Mouse (Mus musculus) embryonic facial prominence, embryonic 14.5 days (tissue): ENCODE data around the gene Ndufs2. TPM values are rescaled to one million over a fixed set of nuclear protein-coding genes. Genes with fewer than 3 reads are reported as not detected.

Experiments used
- ATAC-seq: fragments of 200-750 bp; cut with Nextera tagmentation; 2 replicates; pipeline ENCODE4 v1.8.0; 2017; ENCODE audit warnings: low read depth, moderate number of reproducible peaks, moderate TSS enrichment
- DNase-seq: peaks from one replicate; pipeline ENCODE4 v3.0.0-alpha.2; 2015; ENCODE audit warnings: low spot score
- H3K27ac ChIP-seq: fragments of 300-500 bp; sonication (generic); replicated peaks from 2 replicates; pipeline ENCODE4 v1.5.1; 2014; ENCODE audit warnings: low read depth, mild to moderate bottlenecking, low read length, moderate library complexity
- H3K27me3 ChIP-seq: fragments of 300-500 bp; sonication (generic); replicated peaks from 2 replicates; pipeline ENCODE4 v1.6.1; 2014; ENCODE audit warnings: low read length; ENCODE audit not compliant: control insufficient read depth, insufficient read depth
- H3K36me3 ChIP-seq: fragments of 300-500 bp; sonication (generic); 2 replicates; pipeline ENCODE4 v1.6.1; 2014; ENCODE audit warnings: low read length, mixed read lengths; ENCODE audit not compliant: control insufficient read depth, insufficient read depth
- H3K4me1 ChIP-seq: fragments of 300-500 bp; sonication (generic); 2 replicates; pipeline ENCODE4 v1.6.1; 2014; ENCODE audit warnings: antibody characterized with exemption, low read length; ENCODE audit not compliant: control insufficient read depth, insufficient read depth
- H3K4me2 ChIP-seq: fragments of 300-500 bp; sonication (generic); 2 replicates; pipeline ENCODE4 v1.6.1; 2014; ENCODE audit warnings: low read depth, mild to moderate bottlenecking, low read length, moderate library complexity, mixed read lengths
- H3K4me3 ChIP-seq: fragments of 300-500 bp; sonication (generic); 2 replicates; pipeline ENCODE4 v1.5.1; 2014; ENCODE audit warnings: low read depth, mild to moderate bottlenecking, low read length
- H3K9ac ChIP-seq: fragments of 300-500 bp; sonication (generic); 2 replicates; pipeline ENCODE4 v1.6.1; 2014; ENCODE audit warnings: low read depth, mild to moderate bottlenecking, low read length, moderate library complexity, mixed read lengths
- H3K9me3 ChIP-seq: fragments of 300-500 bp; sonication (generic); 2 replicates; pipeline ENCODE4 v1.6.1; 2016; ENCODE audit warnings: low read length; ENCODE audit not compliant: control insufficient read depth
- WGBS: fragments of 180-500 bp; shearing (Covaris S2); extraction: QIAGEN DNeasy Blood & Tissue Kit; methylation state at CpG from one replicate; pipeline ENCODE4 v1.1.7; 2014; 5-methylcytosine and 5-hydroxymethylcytosine counted together
- polyA plus RNA-seq: library from polyadenylated mRNA; unstranded; fragments of >200 nt; fragmentation: Nextera tagmentation; extraction: Ambion mirVana; gene quantifications from 2 replicates; pipeline ENCODE4 v1.2.1, GENCODE M21; 2014

Ndufs2 gene
- 233 and 246 TPM in 2 replicates for polyA plus RNA-seq

DNA sequence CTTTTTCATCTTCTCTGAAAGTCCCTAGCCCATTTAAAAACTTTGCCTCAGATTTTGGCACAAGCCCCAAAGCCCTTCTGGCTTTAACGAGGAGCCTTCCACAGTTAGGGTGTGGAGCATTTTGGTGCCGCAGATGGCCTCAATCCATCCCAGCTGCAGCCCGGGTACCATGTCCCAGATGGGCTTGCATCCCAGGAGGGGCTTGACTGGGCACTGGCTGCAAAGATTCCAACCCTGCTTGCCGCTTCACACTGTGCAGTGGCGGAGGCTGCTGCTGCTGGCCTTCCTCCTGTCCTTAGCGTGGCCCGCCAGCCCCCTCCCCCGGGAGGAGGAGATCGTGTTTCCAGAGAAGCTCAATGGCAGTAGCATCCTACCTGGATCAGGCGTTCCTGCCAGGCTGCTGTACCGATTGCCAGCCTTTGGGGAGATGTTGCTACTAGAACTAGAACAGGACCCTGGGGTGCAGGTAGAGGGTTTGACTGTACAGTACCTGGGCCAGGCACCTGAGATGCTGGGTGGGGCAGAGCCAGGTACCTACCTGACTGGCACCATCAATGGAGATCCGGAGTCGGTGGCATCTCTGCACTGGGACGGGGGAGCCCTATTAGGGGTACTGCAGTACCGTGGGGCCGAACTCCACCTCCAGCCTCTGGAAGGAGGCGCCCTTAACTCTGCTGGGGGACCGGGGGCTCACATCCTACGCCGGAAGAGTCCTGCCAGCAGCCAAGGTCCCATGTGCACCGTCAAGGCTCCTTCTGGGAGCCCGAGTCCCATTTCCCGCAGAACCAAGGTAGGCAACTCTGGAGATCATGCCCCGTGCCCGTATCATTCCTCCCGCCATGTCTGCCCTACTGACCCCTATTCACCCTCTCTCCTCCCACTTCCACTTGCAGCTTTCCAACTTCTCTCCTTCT lies at the start of gene Ndufs2:
Gene Ndufs2 (minus strand): TSS at position 709 of the 914 bp plus-strand sequence.
- Histone ChIP-seq H3K9me3 (no peaks in the 10 kb centered on the region), H3K4me3 (peak within 1 kb of the TSS; percentile 46), H3K9ac (peak within 1 kb of the TSS; percentile 63), H3K27ac (peak within 1 kb of the TSS; percentile 93), H3K36me3 (peaks cover 26% of the 10 kb centered on the region), H3K4me1 (peaks cover 47% of the 10 kb centered on the region), H3K27me3 (no peaks in the 10 kb centered on the region), H3K4me2 (peak within 1 kb of the TSS; percentile 80)
- 9% methylated on average over 26 of the region's 26 CpGs for WGBS
- 0 out of 2 replicates have a peak, but pooled peaks have one; percentile 10 for ATAC-seq
- DNase-seq = peak; percentile 75

DNA sequence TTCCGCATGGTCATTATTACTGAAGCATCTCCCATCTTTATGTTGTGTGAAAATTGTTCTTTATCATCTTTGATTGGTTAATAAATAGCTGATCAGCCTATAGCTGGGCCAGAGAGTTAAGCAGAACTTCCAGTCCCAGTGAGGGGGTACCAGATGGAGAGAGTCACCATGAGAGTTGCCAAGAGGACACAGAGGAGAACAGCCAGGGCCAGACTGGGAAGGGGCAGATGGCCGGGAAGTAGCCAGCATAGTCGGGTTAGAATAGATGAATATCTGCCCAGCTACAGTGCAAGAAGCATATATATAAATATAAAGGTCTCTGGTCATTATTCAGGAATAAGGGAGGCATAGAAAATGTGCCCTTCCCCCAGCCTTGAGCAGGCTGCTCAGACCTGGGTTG lies 47.0 kb upstream of the Ndufs2 start:
- Histone ChIP-seq H3K9ac (no peak overlapping the region), H3K4me2 (no peak overlapping the region)
- 64% methylated on average over 3 of the region's 3 CpGs for WGBS

DNA sequence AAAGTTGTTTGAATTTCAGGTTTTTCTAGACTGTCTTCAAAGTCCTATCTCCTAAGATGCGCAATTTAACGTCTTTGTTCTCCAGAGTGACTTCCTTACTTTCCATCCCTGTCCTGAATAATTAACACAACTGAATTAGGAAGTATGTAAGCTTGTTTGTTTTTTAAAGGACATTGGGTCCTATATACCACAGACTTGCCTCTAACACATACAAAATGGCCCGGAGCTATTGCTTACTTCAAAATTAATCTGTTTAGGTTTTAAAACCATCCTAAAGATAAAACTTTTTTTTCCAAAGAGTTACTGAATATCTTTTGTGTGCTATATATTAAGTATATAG lies 43.8 kb upstream of the Ndufs2 start:
- DNase-seq (no peak), ATAC-seq (no peak)
- peaks cover under 1% of the 10 kb centered on the region; the same call in 1 of the 2 replicates for H3K36me3 ChIP-seq
- peak overlapping the region; percentile 85 for H3K9ac ChIP-seq
- peaks cover 16% of the 10 kb centered on the region for H3K27me3 ChIP-seq
- H3K27ac ChIP-seq = peak overlapping the region; percentile 95
- H3K9me3 ChIP-seq = no peaks in the 10 kb centered on the region
- peak overlapping the region; percentile 53 for H3K4me2 ChIP-seq
- peaks cover 8% of the 10 kb centered on the region; the same call in 1 of the 2 replicates for H3K4me1 ChIP-seq
- 17% methylated on average over 3 of the region's 3 CpGs for WGBS
- H3K4me3 ChIP-seq = peak overlapping the region; percentile 72

More for the DNA sequence above, 47.0 kb upstream of the Ndufs2 start:
- Histone ChIP-seq H3K4me3 (no peak overlapping the region), H3K9me3 (no peaks in the 10 kb centered on the region), H3K27ac (no peak overlapping the region), H3K27me3 (peaks cover 16% of the 10 kb centered on the region), H3K4me1 (peaks cover 6% of the 10 kb centered on the region; the same call in 1 of the 2 replicates), H3K36me3 (no peaks in the 10 kb centered on the region)
- ATAC-seq (no peak), DNase-seq (no peak)

DNA sequence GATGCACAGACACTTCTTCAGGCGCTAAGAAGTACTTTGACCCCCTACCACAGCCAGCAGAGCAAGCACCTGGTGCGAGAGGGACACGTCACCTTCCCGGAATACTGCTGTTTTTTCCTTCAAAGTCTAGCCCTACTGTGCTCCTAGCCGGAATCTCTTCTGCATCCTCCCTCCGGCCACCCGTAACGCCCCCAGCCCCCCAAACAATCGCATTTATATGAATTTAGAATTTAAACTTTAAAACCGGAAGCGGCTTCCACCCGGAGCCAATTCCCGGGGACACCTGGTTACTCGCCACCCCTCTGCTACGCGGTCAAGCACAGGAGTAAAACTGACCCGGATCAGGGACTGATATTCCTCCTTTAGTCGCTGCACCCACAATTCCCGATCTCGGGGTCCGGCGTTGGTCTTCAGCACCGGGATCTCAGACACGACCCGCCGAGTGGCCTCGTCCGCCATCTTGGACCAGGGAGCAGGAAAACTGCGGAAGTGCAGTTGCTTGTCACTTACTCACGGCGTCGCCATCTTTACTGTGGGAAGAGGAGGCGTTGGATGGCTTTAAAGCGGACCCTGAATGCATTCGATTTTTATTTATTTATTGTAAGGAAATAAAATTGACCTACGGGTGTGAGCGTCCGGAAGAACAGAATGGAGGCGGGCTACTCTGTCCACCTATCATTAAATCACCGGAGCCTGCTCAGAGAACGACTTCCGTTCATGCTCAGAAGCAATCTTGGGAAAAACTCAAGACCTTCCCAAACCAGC lies 43.3 kb upstream of the Ndufs2 start, which contains the start of gene Ufc1:
Gene Ufc1 (minus strand): TSS at position 727 of the 765 bp plus-strand sequence.
- Histone ChIP-seq H3K4me3 (peak within 1 kb of the TSS; percentile 72), H3K4me1 (peaks cover 8% of the 10 kb centered on the region; the same call in 1 of the 2 replicates), H3K27ac (peak within 1 kb of the TSS; percentile 95), H3K36me3 (peaks cover 7% of the 10 kb centered on the region; the same call in 1 of the 2 replicates), H3K9me3 (no peaks in the 10 kb centered on the region), H3K9ac (peak within 1 kb of the TSS; percentile 85), H3K4me2 (peak within 1 kb of the TSS; percentile 73), H3K27me3 (peaks cover 16% of the 10 kb centered on the region)
- 0% methylated on average over 42 of the region's 42 CpGs for WGBS
- DNase-seq (peak; percentile 95), ATAC-seq (peak; percentile 83)

DNA sequence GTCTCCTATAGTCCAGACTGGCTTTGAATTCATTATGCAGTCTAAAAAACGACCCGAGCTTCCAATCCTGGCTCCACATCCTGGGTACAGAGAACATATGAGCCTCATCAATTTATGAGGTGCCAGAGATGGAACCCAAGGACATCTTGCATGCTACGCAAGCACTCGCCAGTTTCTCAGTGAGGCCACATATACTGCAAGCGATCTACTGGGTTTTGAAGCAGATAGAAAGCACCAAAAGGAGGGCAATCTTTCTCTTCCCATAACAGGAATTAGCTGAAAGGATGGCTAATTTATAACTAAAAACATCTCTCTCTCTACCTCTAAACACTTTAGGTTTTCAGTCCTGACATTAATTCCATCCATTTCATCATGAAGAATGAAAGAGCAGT lies 42.7 kb upstream of the Ndufs2 start:
- ATAC-seq (no peak), DNase-seq (no peak)
- Histone ChIP-seq H3K27ac (peak overlapping the region; percentile 95), H3K9me3 (no peaks in the 10 kb centered on the region), H3K9ac (peak overlapping the region; percentile 85), H3K4me2 (peak overlapping the region; percentile 73), H3K4me3 (peak overlapping the region; percentile 72), H3K36me3 (peaks cover 12% of the 10 kb centered on the region), H3K4me1 (peaks cover 8% of the 10 kb centered on the region; the same call in 1 of the 2 replicates), H3K27me3 (peaks cover 15% of the 10 kb centered on the region)
- WGBS = 36% methylated on average over 5 of the region's 5 CpGs

DNA sequence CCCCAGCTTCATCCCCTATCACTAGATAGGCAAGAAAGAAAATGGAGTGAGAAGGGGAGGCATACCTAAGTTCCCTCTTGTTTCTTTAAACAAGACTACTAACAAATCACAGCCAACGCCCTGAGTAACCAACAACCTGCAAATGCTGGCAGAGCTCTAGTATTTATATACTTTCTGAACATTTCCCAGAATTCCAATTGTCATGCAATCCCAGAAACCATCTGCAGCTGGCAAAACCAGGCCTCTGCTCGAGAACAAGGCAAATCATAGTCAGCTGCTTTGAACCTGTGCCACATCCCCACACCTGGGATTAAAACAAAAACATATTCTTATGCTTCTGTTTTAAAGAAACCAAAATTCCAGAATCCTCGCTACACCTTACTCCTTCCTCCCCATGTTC lies 42.2 kb upstream of the Ndufs2 start:
- 68% methylated on average over 3 of the region's 3 CpGs for WGBS
- H3K9ac ChIP-seq = peak overlapping the region; percentile 85; the same call in 1 of the 2 replicates
- peaks cover 18% of the 10 kb centered on the region for H3K36me3 ChIP-seq
- no peaks in the 10 kb centered on the region for H3K9me3 ChIP-seq
- ATAC-seq = no peak
- H3K4me3 ChIP-seq = peak overlapping the region; percentile 72
- H3K4me2 ChIP-seq = peak overlapping the region; percentile 73
- DNase-seq = no peak
- peaks cover 9% of the 10 kb centered on the region; the same call in 1 of the 2 replicates for H3K4me1 ChIP-seq
- H3K27me3 ChIP-seq = peaks cover 12% of the 10 kb centered on the region
- no peak overlapping the region for H3K27ac ChIP-seq

DNA sequence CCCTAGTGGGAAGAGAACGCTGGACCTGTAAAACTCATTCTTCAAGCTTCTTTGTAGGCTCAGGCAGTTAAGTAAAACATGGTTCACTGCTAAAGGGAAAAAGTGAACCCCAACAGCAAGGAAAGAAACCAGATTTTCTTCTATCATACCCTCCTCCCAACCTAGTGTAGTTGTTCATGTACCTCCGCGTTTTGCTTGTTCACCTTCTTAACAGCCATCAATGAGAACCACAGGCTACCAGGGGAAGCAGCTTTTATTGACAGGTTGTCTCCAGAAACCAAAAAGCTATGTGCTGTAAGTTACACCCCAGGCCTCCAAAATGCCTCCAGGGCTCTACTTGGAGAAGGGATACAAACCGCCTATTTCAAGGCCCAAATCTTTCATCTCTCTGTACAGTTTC lies 37.1 kb upstream of the Ndufs2 start:
- ATAC-seq (no peak), DNase-seq (no peak)
- WGBS = 67% methylated on average over 4 of the region's 4 CpGs
- Histone ChIP-seq H3K36me3 (peaks cover 54% of the 10 kb centered on the region), H3K27me3 (no peaks in the 10 kb centered on the region), H3K4me1 (peaks cover 11% of the 10 kb centered on the region), H3K9me3 (no peaks in the 10 kb centered on the region), H3K9ac (0 out of 2 replicates have a peak overlapping the region, but pooled peaks have one; percentile 36), H3K27ac (peak overlapping the region; percentile 88), H3K4me3 (peak overlapping the region; percentile 87; the same call in 1 of the 2 replicates), H3K4me2 (peak overlapping the region; percentile 83)
